Mouse (Mus musculus): ENCODE data around the gene Gpc4. TPM values are rescaled to one million over a fixed set of nuclear protein-coding genes. Genes with fewer than 3 reads are reported as not detected.

Gene Gpc4
- polyA plus RNA-seq, 1 experiment from 2014 or later, result 6.3 TPM

Other genes with a start within 250 kb of the Gpc4 start
- not detected in 2 replicates for gene 1700080O16Rik, start 192.5 kb downstream of the Gpc4 start, polyA plus RNA-seq (2016; fragmentation: Nextera tagmentation; extraction: Ambion mirVana)

Data from liver, embryonic 12.5 days (tissue).